Mouse (Mus musculus) lung, postnatal 0 days (tissue): ENCODE measurements at regions not wholly inside any gene's neighbourhood (a gene's known extent, or its start where the extent isn't known, plus 50 kb on each side); places are given as distances from the start of the nearest gene placed in this dataset.

ENCODE experiments used
- CTCF ChIP-seq: IDR thresholded peaks from 2 replicates; pipeline ENCODE4 v1.5.1; 2016; ENCODE audit warnings: antibody characterized with exemption, mild to moderate bottlenecking
- EP300 ChIP-seq: IDR thresholded peaks from 2 replicates; pipeline ENCODE4 v1.6.1; 2016; ENCODE audit warnings: antibody characterized with exemption, mild to moderate bottlenecking, control low read depth

DNA sequence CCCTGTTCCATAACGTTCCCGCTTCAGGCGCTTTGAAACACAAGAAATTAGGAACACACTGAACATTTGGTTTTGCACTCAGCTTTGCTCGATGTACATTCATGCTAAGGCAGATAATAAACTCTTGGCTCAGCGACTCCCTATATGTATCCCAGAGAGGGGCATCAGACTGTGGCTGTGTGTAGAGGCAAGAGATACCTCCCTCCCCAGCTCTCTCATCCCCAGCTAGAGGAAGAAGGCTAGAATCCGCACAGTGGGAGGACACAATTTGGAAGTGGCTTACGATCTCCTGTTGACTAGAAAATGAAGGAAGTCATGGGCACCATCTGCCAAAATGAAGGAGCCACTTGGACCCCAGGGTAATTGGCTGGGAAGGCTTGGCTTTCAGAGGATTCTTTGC lies 244.7 kb downstream of the C1d start:
- no peak for TF ChIP-seq CTCF
- no peak for TF ChIP-seq EP300
